Mouse (Mus musculus) liver, embryonic 14.5 days (tissue): ENCODE results near the gene Scn1b. TPM values are rescaled to one million over a fixed set of nuclear protein-coding genes. Genes with fewer than 3 reads are reported as not detected.

Experiments
- ATAC-seq: fragments of 200-750 bp; cut with Nextera tagmentation; 2 replicates; pipeline ENCODE4 v1.8.0; 2017; ENCODE audit warnings: moderate number of reproducible peaks, mild to moderate bottlenecking, moderate library complexity; ENCODE audit not compliant: insufficient read depth
- DNase-seq, 3 experiments: peaks; one replicate each; pipeline ENCODE4 v3.0.0-alpha.2; 2012 to 2013; ENCODE audit warnings: low read depth in 3 of 3, low spot score in 3 of 3
- H3K27ac ChIP-seq: fragments of 300-500 bp; sonication (generic); 2 replicates; pipeline ENCODE4 v1.5.1; 2014; ENCODE audit warnings: moderate library complexity, mild to moderate bottlenecking, control low read depth, inconsistent platforms
- H3K27me3 ChIP-seq: fragments of 300-500 bp; sonication (generic); 2 replicates; pipeline ENCODE4 v1.6.1; 2014; ENCODE audit warnings: mild to moderate bottlenecking, low read length, moderate library complexity; ENCODE audit not compliant: control insufficient read depth, insufficient read depth
- H3K36me3 ChIP-seq: fragments of 300-500 bp; sonication (generic); replicated peaks from 2 replicates; pipeline ENCODE4 v1.6.1; 2014; ENCODE audit warnings: low read depth; ENCODE audit not compliant: control insufficient read depth, insufficient read depth
- H3K4me1 ChIP-seq, 2 experiments: fragments of 200-500 bp in 1 of 2; fragments of 300-500 bp in 1 of 2; sonication (generic) in 1 of 2; replicated peaks; 2 replicates each; pipeline ENCODE4 v1.6.1; 2012 to 2014; ENCODE audit warnings: antibody characterized with exemption in 1 of 2, inconsistent platforms in 1 of 2, low read length in 1 of 2; ENCODE audit not compliant: control insufficient read depth in 2 of 2, insufficient read depth in 2 of 2
- H3K4me2 ChIP-seq: fragments of 300-500 bp; sonication (generic); 2 replicates; pipeline ENCODE4 v1.6.1; 2014; ENCODE audit warnings: low read depth, mild to moderate bottlenecking, control low read depth, moderate library complexity
- H3K4me3 ChIP-seq, 2 experiments: fragments of 200-500 bp in 1 of 2; fragments of 300-500 bp in 1 of 2; sonication (generic) in 1 of 2; 2 replicates each; pipeline ENCODE4 v1.5.1; 2012 to 2014; ENCODE audit warnings: low read depth in 2 of 2, low read length in 2 of 2, mild to moderate bottlenecking in 2 of 2, control low read depth in 1 of 2, inconsistent platforms in 1 of 2, moderate library complexity in 1 of 2; ENCODE audit not compliant: insufficient read depth in 1 of 2
- H3K9ac ChIP-seq: fragments of 300-500 bp; sonication (generic); replicated peaks from 2 replicates; pipeline ENCODE4 v1.6.1; 2014; ENCODE audit warnings: mild to moderate bottlenecking, control low read depth, moderate library complexity
- H3K9me3 ChIP-seq: fragments of 300-500 bp; sonication (generic); 2 replicates; pipeline ENCODE4 v1.6.1; 2016; ENCODE audit warnings: low read length, mixed read lengths; ENCODE audit not compliant: control insufficient read depth
- CTCF ChIP-seq: IDR thresholded peaks from 2 replicates; pipeline ENCODE4 v1.5.1; 2016; ENCODE audit warnings: antibody characterized with exemption, low read depth, control low read depth
- EP300 ChIP-seq: IDR thresholded peaks from 2 replicates; pipeline ENCODE4 v1.6.1; 2016; ENCODE audit warnings: antibody characterized with exemption, low read depth
- WGBS: fragments of 180-500 bp; shearing (Covaris S2); extraction: QIAGEN DNeasy Blood & Tissue Kit; methylation state at CpG from one replicate; pipeline ENCODE4 v1.1.7; 2014; ENCODE audit not compliant: insufficient replicate concordance; 5-methylcytosine and 5-hydroxymethylcytosine counted together
- polyA plus RNA-seq, 2 experiments: library from polyadenylated mRNA; depleted of rRNA in 1 of 2; stranded (reverse) in 1 of 2; unstranded in 1 of 2; fragments of >200 nt; fragmentation: Nextera tagmentation in 1 of 2; extraction: Ambion mirVana in 1 of 2; gene quantifications; 2 replicates each; pipeline versions ENCODE4 v1.2.1 to v1.2.3; 2012 to 2014

Scn1b gene
- polyA plus RNA-seq, 2 experiments = 0.52 to 1.0 TPM

DNA sequence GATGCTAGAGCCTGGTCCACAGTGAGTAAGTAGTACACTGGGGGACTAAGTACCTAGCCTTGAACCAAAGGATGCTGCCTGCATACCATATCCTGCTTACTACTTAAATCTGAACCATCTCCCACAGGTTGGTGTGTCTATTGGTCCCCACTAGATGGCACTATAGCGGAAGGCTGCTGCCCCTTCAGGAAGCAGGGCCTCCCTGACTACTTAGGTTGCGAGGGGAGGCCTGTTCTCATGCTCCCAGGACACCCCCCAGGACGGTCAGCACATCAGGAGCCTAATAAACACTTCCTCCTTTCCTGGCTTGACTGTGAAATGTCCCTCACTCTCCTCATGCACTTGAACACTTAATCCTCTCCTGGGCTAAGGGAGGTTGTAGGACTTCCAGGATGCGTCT, 4.0 kb upstream of the Scn1b start:
- WGBS = 32% methylated on average over 4 of the region's 4 CpGs
- H3K9me3 ChIP-seq = no peaks in the 10 kb centered on the region
- no peak overlapping the region for H3K27ac ChIP-seq
- DNase-seq = no peak
- peaks cover 19% of the 10 kb centered on the region for H3K27me3 ChIP-seq
- H3K9ac ChIP-seq = no peak overlapping the region
- H3K4me2 ChIP-seq = no peak overlapping the region
- ATAC-seq = no peak
- no peak overlapping the region for H3K4me3 ChIP-seq
- 0 out of 4 replicates have a peak, but pooled peaks cover 0 to 2% of the 10 kb centered on the region in 2 experiments for H3K4me1 ChIP-seq
- TF ChIP-seq EP300 (no peak), CTCF (peak; percentile 82)
- peaks cover 9% of the 10 kb centered on the region for H3K36me3 ChIP-seq

DNA sequence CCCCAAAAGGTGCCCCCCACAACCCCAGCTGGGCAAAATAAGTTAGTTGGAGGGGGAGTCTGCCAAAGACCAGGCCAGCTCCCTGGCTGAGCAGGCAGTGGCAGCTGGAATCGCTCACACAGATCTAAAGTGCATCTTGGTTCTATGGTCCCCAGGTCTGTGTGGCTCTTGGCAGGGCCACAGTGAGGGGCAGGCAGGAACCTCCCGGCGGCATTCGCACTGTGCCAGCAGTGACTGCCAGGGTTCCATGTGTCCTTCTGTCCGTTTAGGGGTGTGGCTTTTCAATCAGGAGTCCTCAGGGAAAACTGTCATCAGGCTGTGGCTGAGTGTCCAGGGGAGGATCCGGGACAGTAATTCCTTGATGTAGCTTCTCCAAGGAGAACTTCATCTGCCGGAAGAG, 3.4 kb upstream of the Scn1b start:
- no peak overlapping the region for H3K27ac ChIP-seq
- no peaks in the 10 kb centered on the region for H3K9me3 ChIP-seq
- ATAC-seq (no peak), DNase-seq (no peak)
- peaks cover 25% of the 10 kb centered on the region for H3K27me3 ChIP-seq
- TF ChIP-seq EP300 (no peak), CTCF (no peak)
- no peak overlapping the region for H3K4me3 ChIP-seq
- 82% methylated on average over 7 of the region's 7 CpGs for WGBS
- 0 out of 4 replicates have a peak, but pooled peaks cover 0 to 2% of the 10 kb centered on the region in 2 experiments for H3K4me1 ChIP-seq
- H3K36me3 ChIP-seq = peaks cover 9% of the 10 kb centered on the region
- no peak overlapping the region for H3K4me2 ChIP-seq
- no peak overlapping the region for H3K9ac ChIP-seq

DNA sequence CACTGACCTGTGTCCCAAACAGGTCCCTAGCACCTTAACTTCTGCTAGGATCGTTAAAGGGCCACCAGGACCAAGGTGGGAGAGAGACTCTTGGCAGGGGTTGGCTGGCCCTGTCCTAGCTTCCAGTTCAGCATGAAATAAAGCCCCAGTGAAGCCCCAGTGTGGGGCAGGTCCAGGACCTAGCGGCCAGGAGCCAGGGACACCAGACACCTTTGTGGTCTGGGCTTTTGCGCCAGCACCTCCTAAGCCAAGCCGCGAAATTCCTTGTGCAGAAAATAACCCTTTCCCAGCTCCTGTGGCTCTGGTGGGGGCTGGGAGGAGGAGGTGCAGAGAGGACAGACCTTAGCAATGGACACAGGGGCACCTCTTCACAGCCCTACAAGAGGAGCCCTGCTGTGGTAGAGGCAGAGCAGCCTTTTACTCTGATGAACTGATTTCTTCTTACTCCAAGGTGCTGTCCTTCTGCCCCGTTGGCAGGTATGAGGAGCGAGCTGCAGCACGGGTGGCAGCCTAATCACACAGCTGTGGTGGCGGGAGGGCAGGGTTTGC, 1.4 kb upstream of the Scn1b start:
- no peak for TF ChIP-seq EP300
- TF ChIP-seq CTCF = no peak
- Histone ChIP-seq H3K9me3 (no peaks in the 10 kb centered on the region), H3K27me3 (peaks cover 30% of the 10 kb centered on the region), H3K4me1 (0 out of 4 replicates have a peak, but pooled peaks cover 0 to 2% of the 10 kb centered on the region in 2 experiments), H3K9ac (no peak overlapping the region), H3K4me3 (no peak overlapping the region), H3K4me2 (no peak overlapping the region), H3K27ac (no peak overlapping the region), H3K36me3 (peaks cover 3% of the 10 kb centered on the region)
- no peak for DNase-seq
- ATAC-seq = no peak
- WGBS = 53% methylated on average over 9 of the region's 9 CpGs

DNA sequence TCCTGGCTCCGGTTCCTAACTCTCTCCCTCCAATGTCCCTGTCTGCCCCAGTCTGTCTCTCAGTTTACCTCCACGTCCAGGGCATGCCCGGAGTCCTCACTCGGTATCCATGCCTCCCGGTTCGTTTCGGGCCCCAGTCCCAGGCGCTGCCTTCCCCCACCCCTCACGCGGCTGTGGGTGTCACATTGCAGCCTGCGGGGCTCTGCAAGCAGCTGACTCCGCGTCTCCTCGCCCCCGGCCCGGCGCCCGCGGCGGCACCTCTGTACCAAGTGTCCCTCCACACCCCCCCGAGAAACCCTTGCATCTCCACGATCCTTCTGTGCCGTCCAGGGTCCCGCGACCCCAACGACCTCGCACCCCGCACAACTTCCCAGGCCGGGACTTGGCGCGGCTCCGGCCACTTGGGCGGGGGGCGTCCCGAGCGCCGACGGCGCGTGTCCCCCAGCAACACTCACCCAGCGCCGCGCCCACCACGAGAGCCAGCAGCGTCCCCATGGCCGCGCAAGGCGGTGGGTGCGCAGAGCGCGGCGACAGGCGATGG, 522 bp downstream of the Scn1b start:
- no peak for ATAC-seq
- Histone ChIP-seq H3K4me3 (peak overlapping the region; percentile 27 to 42), H3K4me2 (peak overlapping the region; percentile 54), H3K9ac (no peak overlapping the region), H3K27me3 (peaks cover 30% of the 10 kb centered on the region), H3K9me3 (no peaks in the 10 kb centered on the region), H3K27ac (no peak overlapping the region), H3K4me1 (0 out of 4 replicates have a peak, but pooled peaks cover 0 to 2% of the 10 kb centered on the region in 2 experiments), H3K36me3 (peaks cover 3% of the 10 kb centered on the region)
- no peak for DNase-seq
- TF ChIP-seq CTCF = no peak
- TF ChIP-seq EP300 = no peak
- 1% methylated on average over 53 of the region's 53 CpGs for WGBS

DNA sequence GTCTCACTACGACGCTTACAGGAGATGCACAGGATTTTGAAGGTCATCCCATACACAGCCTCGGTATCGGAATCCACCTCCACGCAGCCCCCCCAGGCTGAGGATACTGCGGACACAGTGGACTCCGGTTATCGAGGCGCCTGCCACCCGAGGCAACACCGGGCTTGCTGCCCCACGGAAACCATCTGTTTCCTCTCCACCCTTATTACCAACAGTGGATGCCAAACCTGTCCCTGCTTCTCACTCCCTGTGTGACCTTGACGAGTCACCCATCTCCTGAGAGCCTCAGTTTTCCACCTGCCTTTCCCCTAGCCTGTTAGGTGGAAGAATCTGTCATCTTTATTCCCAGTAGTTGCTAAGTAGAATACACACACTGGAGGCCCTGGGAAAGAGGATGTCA, 1.7 kb downstream of the Scn1b start:
- Histone ChIP-seq H3K9me3 (no peaks in the 10 kb centered on the region), H3K4me2 (no peak overlapping the region), H3K27me3 (peaks cover 30% of the 10 kb centered on the region), H3K9ac (no peak overlapping the region), H3K4me1 (0 out of 4 replicates have a peak, but pooled peaks cover 0 to 2% of the 10 kb centered on the region in 2 experiments), H3K36me3 (peaks cover 3% of the 10 kb centered on the region), H3K27ac (no peak overlapping the region), H3K4me3 (no peak overlapping the region)
- WGBS = 48% methylated on average over 13 of the region's 13 CpGs
- ATAC-seq (no peak), DNase-seq (no peak)
- no peak for TF ChIP-seq CTCF
- TF ChIP-seq EP300 = no peak
